Comparison of ENCODE assay signal across 8 mouse cellular contexts in the genomic region with DNA sequence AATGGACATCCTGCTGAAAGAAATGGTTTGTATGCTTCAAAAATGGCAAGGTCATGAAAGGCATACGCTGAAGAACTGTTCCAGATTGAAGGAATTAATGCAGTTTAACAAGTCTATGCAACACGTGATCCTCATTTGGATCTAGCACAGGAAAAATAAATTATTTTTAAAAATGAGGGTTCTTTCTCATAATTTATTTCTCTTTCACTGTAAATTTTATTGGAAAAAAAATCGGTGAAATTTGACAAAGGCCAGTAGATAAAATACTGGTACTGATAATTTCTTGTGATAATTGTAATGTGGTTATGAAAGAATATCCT. TPM values are rescaled to one million over a fixed set of nuclear protein-coding genes. Genes with fewer than 3 reads are reported as not detected.
A peak's percentile ranks its signal among the peaks of the same experiment; 100 is the strongest.
DNase-seq lines count a peak whose midpoint lies in the region; ATAC-seq and TF ChIP-seq lines count a peak whose summit lies in the region.

No protein-coding gene starts in this region.

- H3K9ac ChIP-seq in heart, embryonic 12.5 days, result no peak overlapping the region
- no peak overlapping the region for H3K9ac ChIP-seq in ES-E14 (ENCODE audit: insufficient read depth, low read depth, low read length, poor library complexity, severe bottlenecking)
- 0 out of 2 replicates have a peak overlapping the region, but pooled peaks have one; percentile 67 for H3K9ac ChIP-seq in hindbrain, embryonic 12.5 days

- no peaks in the 10 kb centered on the region for H3K9me3 ChIP-seq in heart, embryonic 12.5 days (replicated peaks)
- no peaks in the 10 kb centered on the region for H3K9me3 ChIP-seq in ES-E14 (ENCODE audit: control insufficient read depth, insufficient read depth, low read depth, low read length)
- H3K9me3 ChIP-seq in hindbrain, embryonic 12.5 days (replicated peaks), result no peaks in the 10 kb centered on the region
- no peaks in the 10 kb centered on the region for H3K9me3 ChIP-seq in midbrain, embryonic 10.5 days (replicated peaks)

- in situ Hi-C loops in ES-E14 (cut with MboI; ENCODE audit: low sequenced_read_pairs in 2 of 2, unreplicated experiment in 2 of 2), result no loop called here

- ATAC-seq in heart, embryonic 12.5 days (ENCODE audit: insufficient number of reproducible peaks, low FRiP score), result no peak
- no peak for ATAC-seq in hindbrain, embryonic 12.5 days (ENCODE audit: low FRiP score)
- no peak for ATAC-seq in megakaryocyte-erythroid progenitor cell, adult 5-6 weeks (replicated peaks; ENCODE audit: low FRiP score, low TSS enrichment, poor library complexity, severe bottlenecking)

- no peaks in the 10 kb centered on the region for H3K4me1 ChIP-seq in heart, embryonic 12.5 days (replicated peaks)
- no peaks in the 10 kb centered on the region for H3K4me1 ChIP-seq in ES-E14 (ENCODE audit: control insufficient read depth in 2 of 2, insufficient read depth in 2 of 2, low read length in 2 of 2, poor library complexity in 1 of 2)
- no peaks in the 10 kb centered on the region for H3K4me1 ChIP-seq in hindbrain, embryonic 12.5 days
- no peaks in the 10 kb centered on the region for H3K4me1 ChIP-seq in midbrain, embryonic 10.5 days

- H3K4me3 ChIP-seq in heart, embryonic 12.5 days, result peak overlapping the region; percentile 30; the same call in 1 of the 2 replicates
- peak overlapping the region; percentile 42 to 75 for H3K4me3 ChIP-seq in ES-E14 (ENCODE audit: insufficient read depth in 1 of 2, low read depth in 1 of 2, low read length in 2 of 2, poor library complexity in 1 of 2, severe bottlenecking in 1 of 2)
- H3K4me3 ChIP-seq in hindbrain, embryonic 12.5 days, result peak overlapping the region; percentile 54
- H3K4me3 ChIP-seq in midbrain, embryonic 10.5 days, result peak overlapping the region; percentile 67

- H3K27me3 ChIP-seq in heart, embryonic 12.5 days (replicated peaks), result no peaks in the 10 kb centered on the region
- H3K27me3 ChIP-seq in hindbrain, embryonic 12.5 days, result no peaks in the 10 kb centered on the region
- H3K27me3 ChIP-seq in midbrain, embryonic 10.5 days (ENCODE audit: low read depth, poor library complexity, severe bottlenecking), result no peaks in the 10 kb centered on the region

- H3K36me3 ChIP-seq in heart, embryonic 12.5 days, result no peaks in the 10 kb centered on the region
- no peaks in the 10 kb centered on the region for H3K36me3 ChIP-seq in ES-E14 (ENCODE audit: control insufficient read depth, insufficient read depth, low read length, poor library complexity, severe bottlenecking)
- no peaks in the 10 kb centered on the region for H3K36me3 ChIP-seq in hindbrain, embryonic 12.5 days
- H3K36me3 ChIP-seq in midbrain, embryonic 10.5 days, result 0 out of 2 replicates have a peak, but pooled peaks cover 8% of the 10 kb centered on the region

- 37% methylated on average over 3 of the region's 3 CpGs for WGBS in heart, embryonic 12.5 days
- 29% methylated on average over 3 of the region's 3 CpGs for WGBS in hindbrain, embryonic 12.5 days
- WGBS in midbrain, embryonic 10.5 days, result 36% methylated on average over 3 of the region's 3 CpGs

- H3K4me2 ChIP-seq in heart, embryonic 12.5 days, result no peak overlapping the region
- H3K4me2 ChIP-seq in hindbrain, embryonic 12.5 days (replicated peaks), result peak overlapping the region; percentile 46

- no peak overlapping the region for H3K27ac ChIP-seq in heart, embryonic 12.5 days (ENCODE audit: poor library complexity, severe bottlenecking)
- no peak overlapping the region; the same call in 1 of the 2 replicates for H3K27ac ChIP-seq in ES-E14 (ENCODE audit: insufficient read depth, low read depth, low read length, poor library complexity, severe bottlenecking)
- H3K27ac ChIP-seq in hindbrain, embryonic 12.5 days, result peak overlapping the region; percentile 92; the same call in 1 of the 2 replicates
- H3K27ac ChIP-seq in midbrain, embryonic 10.5 days (replicated peaks), result peak overlapping the region; percentile 90

- DNase-seq in heart, adult 11 months, result no peak
- no peak for DNase-seq in ES-E14 (ENCODE audit: low read depth, low spot score)
- DNase-seq in midbrain, embryonic 10.5 days (ENCODE audit: low spot score), result no peak
- DNase-seq in cerebellum, adult 18-20 months, result no peak
- no peak for DNase-seq in frontal cortex, adult 2 months (ENCODE audit: extremely low spot score in 1 of 2, low spot score in 1 of 2)

TF ChIP-seq in ES-E14, 5 proteins besides CTCF, POLR2A, EP300 and RAD21:
- TF ChIP-seq ZC3H11A (IDR thresholded peaks at IDR 0.05; ENCODE audit: borderline replicate concordance, low read depth, low read length), result no peak
- no peak for TF ChIP-seq MAFK (IDR thresholded peaks at IDR 0.05; ENCODE audit: insufficient read depth, low read depth, low read length)
- TF ChIP-seq CHD2 (IDR thresholded peaks at IDR 0.05; ENCODE audit: low read depth, low read length), result no peak
- no peak for TF ChIP-seq HCFC1 (IDR thresholded peaks at IDR 0.05; ENCODE audit: borderline replicate concordance, insufficient read depth, low read length)
- no peak for TF ChIP-seq ZNF384 (IDR thresholded peaks at IDR 0.05; ENCODE audit: low read depth, low read length)

RNA-seq across cellular contexts. Expression of a gene that starts 1.3 kb away (rescaled TPM):
- polyA plus RNA-seq in heart, embryonic 12.5 days (2016; fragmentation: Nextera tagmentation; extraction: Ambion mirVana), result 43.7 and 45.4 TPM in 2 replicates
- 16.8 and 43.4 TPM in 2 replicates for total RNA-seq in ES-E14 (2012; rRNA removed)
- polyA plus RNA-seq in hindbrain, embryonic 12.5 days (2016; fragmentation: Nextera tagmentation; extraction: Ambion mirVana), result 87.9 and 88.7 TPM in 2 replicates
- polyA plus RNA-seq in midbrain, embryonic 10.5 days (2016; fragmentation: Nextera tagmentation; extraction: Ambion mirVana), result 66.8 and 80.9 TPM in 2 replicates
- total RNA-seq in megakaryocyte-erythroid progenitor cell, adult 5-6 weeks (2014; fragmentation: Nextera tagmentation), result 32.0 and 35.7 TPM in 2 replicates
- total RNA-seq in megakaryocyte-erythroid progenitor cell, adult 5-6 weeks (2017), result 24.4 and 26.5 TPM in 2 replicates
- 107 and 128 TPM in 2 replicates for polyA plus RNA-seq in frontal cortex, adult 2 months (2012; rRNA removed)

RNA-seq across cellular contexts. Expression of a gene that starts 17.3 kb away (rescaled TPM):
- polyA plus RNA-seq in heart, embryonic 12.5 days (2016; fragmentation: Nextera tagmentation; extraction: Ambion mirVana), result 140 and 141 TPM in 2 replicates
- total RNA-seq in ES-E14 (2012; rRNA removed), result 47.5 and 53.4 TPM in 2 replicates
- polyA plus RNA-seq in hindbrain, embryonic 12.5 days (2016; fragmentation: Nextera tagmentation; extraction: Ambion mirVana), result 159 and 160 TPM in 2 replicates
- polyA plus RNA-seq in midbrain, embryonic 10.5 days (2016; fragmentation: Nextera tagmentation; extraction: Ambion mirVana), result 117 and 129 TPM in 2 replicates
- 82.1 and 92.3 TPM in 2 replicates for total RNA-seq in megakaryocyte-erythroid progenitor cell, adult 5-6 weeks (2014; fragmentation: Nextera tagmentation)
- 18.3 and 22.2 TPM in 2 replicates for total RNA-seq in megakaryocyte-erythroid progenitor cell, adult 5-6 weeks (2017)
- polyA plus RNA-seq in frontal cortex, adult 2 months (2012; rRNA removed), result 394 and 422 TPM in 2 replicates

RNA-seq across cellular contexts. Expression of a gene that starts 46.9 kb away (rescaled TPM):
- 211 and 225 TPM in 2 replicates for polyA plus RNA-seq in heart, embryonic 12.5 days (2016; fragmentation: Nextera tagmentation; extraction: Ambion mirVana)
- total RNA-seq in ES-E14 (2012; rRNA removed), result 149 and 178 TPM in 2 replicates
- polyA plus RNA-seq in hindbrain, embryonic 12.5 days (2016; fragmentation: Nextera tagmentation; extraction: Ambion mirVana), result 369 and 378 TPM in 2 replicates
- 261 and 308 TPM in 2 replicates for polyA plus RNA-seq in midbrain, embryonic 10.5 days (2016; fragmentation: Nextera tagmentation; extraction: Ambion mirVana)
- 241 and 270 TPM in 2 replicates for total RNA-seq in megakaryocyte-erythroid progenitor cell, adult 5-6 weeks (2014; fragmentation: Nextera tagmentation)
- total RNA-seq in megakaryocyte-erythroid progenitor cell, adult 5-6 weeks (2017), result 172 and 234 TPM in 2 replicates
- polyA plus RNA-seq in frontal cortex, adult 2 months (2012; rRNA removed), result 253 and 262 TPM in 2 replicates

Comparison
In these comparisons a context has a peak if more than half of its experiments do, and no peak if none do; other contexts are left out.
1. H3K27ac ChIP-seq: peak in hindbrain, embryonic 12.5 days (single experiment) and midbrain, embryonic 10.5 days (single experiment); none in heart, embryonic 12.5 days (single experiment) and ES-E14 (single experiment).
2. Peak in every context shown above with its lines, with median percentiles within 50 percentile points of each other: H3K4me3 ChIP-seq.